In genomic region chr14:55897671-55898070, GRCm38 (mm10) we compare ENCODE assay signal across 24 mouse cellular contexts. TPM values are rescaled to one million over a fixed set of nuclear protein-coding genes. Genes with fewer than 3 reads are reported as not detected.
DNase-seq lines count a peak whose midpoint lies in the region; ATAC-seq and TF ChIP-seq lines count a peak whose summit lies in the region.
"Had no signal": no experiment of that assay in that cellular context is flagged by ENCODE, and none has a peak within 500 bp of the region (broad histone marks: within the 10 kb centered on the region; RNA-seq: fewer than 3 reads in every experiment).

No protein-coding gene starts in this region.

- peak; percentile 8 for DNase-seq in adrenal gland, postnatal 25 days
- no peak for DNase-seq in adrenal gland, postnatal 14 days
- DNase-seq in heart, adult 2 months: no peak
- DNase-seq in heart, postnatal 14 days: no peak
- DNase-seq in liver, adult 2 months (ENCODE audit: extremely low read depth, low read depth, low spot score): peak; percentile 44
- no peak for DNase-seq in right cerebral cortex, postnatal 4 days
- DNase-seq: heart, postnatal 4 days; lung, adult 2 months; retina, postnatal 1 day had no signal

- no peak overlapping the region for H3K27ac ChIP-seq in heart, adult 2 months
- H3K27ac ChIP-seq in liver, adult 2 months (replicated peaks; ENCODE audit: insufficient read depth, low read depth, low read length): no peak overlapping the region
- H3K27ac ChIP-seq in liver, embryonic 12.5 days: no peak overlapping the region
- H3K27ac ChIP-seq: embryonic facial prominence, embryonic 10.5 days; forebrain, embryonic 12.5 days; hindbrain, embryonic 15.5 days; kidney, postnatal 0 days; layer of hippocampus, adult 2 months had no signal

- no peak for TF ChIP-seq CTCF in heart, adult 2 months (IDR thresholded peaks at IDR 0.05)
- no peak for TF ChIP-seq CTCF in liver, adult 2 months (IDR thresholded peaks at IDR 0.05; ENCODE audit: low read depth, low read length)

- no peak overlapping the region for H3K9ac ChIP-seq in heart, adult 2 months (ENCODE audit: low read depth, low read length)
- no peak overlapping the region for H3K9ac ChIP-seq in liver, adult 2 months (ENCODE audit: low read depth, low read length)
- no peak overlapping the region for H3K9ac ChIP-seq in liver, embryonic 12.5 days
- H3K9ac ChIP-seq: forebrain, embryonic 12.5 days; hindbrain, embryonic 15.5 days had no signal

- ATAC-seq in liver, embryonic 12.5 days: no peak

- H3K79me2 ChIP-seq in heart, adult 2 months (replicated peaks; ENCODE audit: control insufficient read depth, insufficient read depth, low read length): no peaks in the 10 kb centered on the region
- H3K79me2 ChIP-seq in liver, adult 2 months (ENCODE audit: control insufficient read depth, insufficient read depth, low read length): no peaks in the 10 kb centered on the region

- no peaks in the 10 kb centered on the region for H3K27me3 ChIP-seq in heart, adult 2 months (ENCODE audit: control insufficient read depth, insufficient read depth, low read length)
- H3K27me3 ChIP-seq in liver, adult 2 months (ENCODE audit: control insufficient read depth, insufficient read depth, low read length): no peaks in the 10 kb centered on the region
- no peaks in the 10 kb centered on the region; the same call in 1 of the 2 replicates for H3K27me3 ChIP-seq in liver, embryonic 12.5 days (replicated peaks)
- H3K27me3 ChIP-seq: CH12.LX; hindbrain, embryonic 15.5 days; megakaryocyte, embryonic 14.5 days had no signal

- peaks cover 3% of the 10 kb centered on the region; the same call in 1 of the 2 replicates for H3K36me3 ChIP-seq in heart, adult 2 months (ENCODE audit: control insufficient read depth, insufficient read depth, low read length)
- peaks cover 32% of the 10 kb centered on the region for H3K36me3 ChIP-seq in liver, adult 2 months (ENCODE audit: control insufficient read depth, insufficient read depth, low read length)
- H3K36me3 ChIP-seq in liver, embryonic 12.5 days: peaks cover 50% of the 10 kb centered on the region

- H3K9me3 ChIP-seq in liver, embryonic 12.5 days (replicated peaks): no peaks in the 10 kb centered on the region
- H3K9me3 ChIP-seq: embryonic facial prominence, embryonic 10.5 days; forebrain, embryonic 12.5 days; hindbrain, embryonic 15.5 days; megakaryocyte, embryonic 14.5 days had no signal

- TF ChIP-seq EP300 in heart, adult 2 months (IDR thresholded peaks at IDR 0.05; ENCODE audit: insufficient read depth, low read depth, low read length): no peak

- intact Hi-C loops in heart, adult 2 months (cut with DNase I): no loop called here
- intact Hi-C loops in heart, postnatal 14 days (cut with DNase I): no loop called here

- H3K4me1 ChIP-seq in heart, adult 2 months (ENCODE audit: control insufficient read depth, insufficient read depth, low read length): peaks cover 1% of the 10 kb centered on the region; the same call in 1 of the 2 replicates
- H3K4me1 ChIP-seq in liver, adult 2 months (ENCODE audit: control insufficient read depth, insufficient read depth, low read length): peaks cover 8% of the 10 kb centered on the region; the same call in 1 of the 2 replicates
- H3K4me1 ChIP-seq in liver, embryonic 12.5 days: peaks cover 29% of the 10 kb centered on the region

- 0 out of 2 replicates have a peak, but pooled peaks have one; percentile 18 for TF ChIP-seq POLR2A in heart, adult 2 months (IDR thresholded peaks at IDR 0.05; ENCODE audit: insufficient read depth, low read depth, low read length)
- no peak for TF ChIP-seq POLR2A in liver, adult 2 months (IDR thresholded peaks at IDR 0.05; ENCODE audit: extremely low read depth, insufficient read depth, low read length)

- no peak overlapping the region for H3K4me3 ChIP-seq in heart, adult 2 months
- H3K4me3 ChIP-seq in liver, adult 2 months (ENCODE audit: insufficient read depth, low read depth, low read length): no peak overlapping the region
- H3K4me3 ChIP-seq in liver, embryonic 12.5 days: no peak overlapping the region
- H3K4me3 ChIP-seq: embryonic facial prominence, embryonic 10.5 days; forebrain, embryonic 12.5 days; hindbrain, embryonic 15.5 days; layer of hippocampus, adult 2 months; megakaryocyte, embryonic 14.5 days had no signal

- WGBS in heart, adult 2 months: 88% methylated on average over 12 of the region's 12 CpGs
- 73% methylated on average over 12 of the region's 12 CpGs for WGBS in liver, adult 2 months
- 86% methylated on average over 12 of the region's 12 CpGs for WGBS in liver, embryonic 12.5 days (ENCODE audit: insufficient replicate concordance)

- no peak overlapping the region for H3K4me2 ChIP-seq in liver, embryonic 12.5 days
- H3K4me2 ChIP-seq: forebrain, embryonic 12.5 days; hindbrain, embryonic 15.5 days; liver, embryonic 11.5 days had no signal

RNA-seq across cellular contexts. Expression of gene Sdr39u1, which starts 2.4 kb away (rescaled TPM):
- 58.1 and 62.6 TPM in 2 replicates for total RNA-seq in adrenal gland, postnatal 25 days (2021)
- 83.3 and 100 TPM in 2 replicates for total RNA-seq in adrenal gland, postnatal 14 days (2021)
- total RNA-seq in heart, adult 2 months (2021): 100 to 1,000 TPM; 112 to 127 TPM
- 142 and 156 TPM in 2 replicates for polyA plus RNA-seq in heart, adult 2 months (2012; rRNA removed)
- total RNA-seq in heart, postnatal 14 days (2021): 10 to 100 TPM; 71.5 to 78.4 TPM
- 7.0 and 10.4 TPM in 2 replicates for total RNA-seq in liver, adult 2 months (2014; rRNA removed)
- polyA plus RNA-seq in liver, adult 2 months (2012; rRNA removed): 13.4 and 16.1 TPM in 2 replicates
- polyA plus RNA-seq in liver, embryonic 12.5 days (2016; fragmentation: Nextera tagmentation; extraction: Ambion mirVana): 14.0 and 15.3 TPM in 2 replicates

RNA-seq across cellular contexts. Expression of gene Khnyn, which starts 12.9 kb away (rescaled TPM):
- 21.6 and 25.5 TPM in 2 replicates for total RNA-seq in adrenal gland, postnatal 25 days (2021)
- 19.2 and 23.8 TPM in 2 replicates for total RNA-seq in adrenal gland, postnatal 14 days (2021)
- 10 to 100 TPM in 1 of 2 experiments, 1 to 10 TPM in 1; 8.8 to 11.6 TPM for total RNA-seq in heart, adult 2 months (2021)
- polyA plus RNA-seq in heart, adult 2 months (2012; rRNA removed): 9.3 and 13.3 TPM in 2 replicates
- total RNA-seq in heart, postnatal 14 days (2021): 10 to 100 TPM; 13.4 to 14.3 TPM
- total RNA-seq in liver, adult 2 months (2014; rRNA removed): 29.8 and 32.5 TPM in 2 replicates
- polyA plus RNA-seq in liver, adult 2 months (2012; rRNA removed): 13.3 and 15.4 TPM in 2 replicates
- 12.8 and 13.0 TPM in 2 replicates for polyA plus RNA-seq in liver, embryonic 12.5 days (2016; fragmentation: Nextera tagmentation; extraction: Ambion mirVana)

RNA-seq across cellular contexts. Expression of gene Cbln3, which starts 13.5 kb away (rescaled TPM):
- total RNA-seq in adrenal gland, postnatal 25 days (2021): 0.15 and 0.24 TPM in 2 replicates
- total RNA-seq in adrenal gland, postnatal 14 days (2021): 0.11 and 0.34 TPM in 2 replicates
- under 1 TPM in 1 of 2 experiments, not detected in 1; 0.18 TPM for total RNA-seq in heart, adult 2 months (2021)
- 0.06 TPM in 2 replicates for polyA plus RNA-seq in heart, adult 2 months (2012; rRNA removed)
- under 1 TPM; 0.10 TPM for total RNA-seq in heart, postnatal 14 days (2021)
- 0.18 and 0.34 TPM in 2 replicates for total RNA-seq in liver, adult 2 months (2014; rRNA removed)
- 0.49 and 0.64 TPM in 2 replicates for polyA plus RNA-seq in liver, adult 2 months (2012; rRNA removed)
- 0.25 TPM in 2 replicates for polyA plus RNA-seq in liver, embryonic 12.5 days (2016; fragmentation: Nextera tagmentation; extraction: Ambion mirVana)
- total RNA-seq: common myeloid progenitor, adult 5-6 weeks; gastrocnemius, adult 8-10 months; granulocyte monocyte progenitor cell, adult 5-6 weeks; MEL had no signal

RNA-seq across cellular contexts. Expression of gene Nynrin, which starts 43.9 kb away (rescaled TPM):
- 10.7 and 13.5 TPM in 2 replicates for total RNA-seq in adrenal gland, postnatal 25 days (2021)
- total RNA-seq in adrenal gland, postnatal 14 days (2021): 14.1 and 18.8 TPM in 2 replicates
- 1 to 10 TPM; 6.2 to 6.8 TPM for total RNA-seq in heart, adult 2 months (2021)
- polyA plus RNA-seq in heart, adult 2 months (2012; rRNA removed): 3.5 and 3.8 TPM in 2 replicates
- 10 to 100 TPM; 13.6 to 15.8 TPM for total RNA-seq in heart, postnatal 14 days (2021)
- total RNA-seq in liver, adult 2 months (2014; rRNA removed): 0.65 and 0.81 TPM in 2 replicates
- polyA plus RNA-seq in liver, adult 2 months (2012; rRNA removed): 0.66 and 0.71 TPM in 2 replicates
- 7.0 and 8.2 TPM in 2 replicates for polyA plus RNA-seq in liver, embryonic 12.5 days (2016; fragmentation: Nextera tagmentation; extraction: Ambion mirVana)
- total RNA-seq: MEL had no signal

RNA-seq across cellular contexts. Expression of gene Cma1, which starts 46.8 kb away (rescaled TPM):
- total RNA-seq in adrenal gland, postnatal 25 days (2021): 0.49 and 1.2 TPM in 2 replicates
- 4.3 and 5.9 TPM in 2 replicates for total RNA-seq in adrenal gland, postnatal 14 days (2021)
- total RNA-seq in heart, adult 2 months (2021): 1 to 10 TPM; 1.3 to 1.8 TPM
- 2.1 and 2.5 TPM in 2 replicates for polyA plus RNA-seq in heart, adult 2 months (2012; rRNA removed)
- 1 to 10 TPM; 4.4 to 5.1 TPM for total RNA-seq in heart, postnatal 14 days (2021)
- total RNA-seq in liver, adult 2 months (2014; rRNA removed): not detected in 2 replicates
- not detected in 2 replicates for polyA plus RNA-seq in liver, adult 2 months (2012; rRNA removed)
- not detected in 2 replicates for polyA plus RNA-seq in liver, embryonic 12.5 days (2016; fragmentation: Nextera tagmentation; extraction: Ambion mirVana)
- total RNA-seq: CH12.LX; common myeloid progenitor, adult 5-6 weeks; left cerebral cortex, postnatal 36 days had no signal
- polyA plus RNA-seq: embryonic facial prominence, embryonic 10.5 days; forebrain, embryonic 12.5 days; liver, embryonic 11.5 days; neural tube, embryonic 11.5 days had no signal

Comparison
In these comparisons a context has a peak if more than half of its experiments do, and no peak if none do; other contexts are left out.
1. DNase-seq: peak in adrenal gland, postnatal 25 days (single experiment) and liver, adult 2 months (single experiment); none in adrenal gland, postnatal 14 days (single experiment), heart, adult 2 months (0 of 2), heart, postnatal 14 days (0 of 2) and right cerebral cortex, postnatal 4 days (single experiment).